Mouse (Mus musculus): Measurements from ENCODE around the gene Unk.

GRCm38 (mm10) chr11:116029086-116029865 is 846 bp upstream of the Unk start:
- TF ChIP-seq POLR2A (IDR thresholded peaks at IDR 0.05; ENCODE audit: insufficient read depth, low read length): no peak
- TF ChIP-seq CTCF (IDR thresholded peaks at IDR 0.05; ENCODE audit: low read depth, low read length): no peak
